Mouse (Mus musculus) CD4-positive helper T cell, adult 2 months (primary cell): ENCODE results near the gene Ltbp3.

Experiments
- DNase-seq: peaks from one replicate; pipeline ENCODE4 v3.0.0-alpha.2; 2012; ENCODE audit warnings: low read depth, missing footprints, low spot score

The Ltbp3 gene

DNA sequence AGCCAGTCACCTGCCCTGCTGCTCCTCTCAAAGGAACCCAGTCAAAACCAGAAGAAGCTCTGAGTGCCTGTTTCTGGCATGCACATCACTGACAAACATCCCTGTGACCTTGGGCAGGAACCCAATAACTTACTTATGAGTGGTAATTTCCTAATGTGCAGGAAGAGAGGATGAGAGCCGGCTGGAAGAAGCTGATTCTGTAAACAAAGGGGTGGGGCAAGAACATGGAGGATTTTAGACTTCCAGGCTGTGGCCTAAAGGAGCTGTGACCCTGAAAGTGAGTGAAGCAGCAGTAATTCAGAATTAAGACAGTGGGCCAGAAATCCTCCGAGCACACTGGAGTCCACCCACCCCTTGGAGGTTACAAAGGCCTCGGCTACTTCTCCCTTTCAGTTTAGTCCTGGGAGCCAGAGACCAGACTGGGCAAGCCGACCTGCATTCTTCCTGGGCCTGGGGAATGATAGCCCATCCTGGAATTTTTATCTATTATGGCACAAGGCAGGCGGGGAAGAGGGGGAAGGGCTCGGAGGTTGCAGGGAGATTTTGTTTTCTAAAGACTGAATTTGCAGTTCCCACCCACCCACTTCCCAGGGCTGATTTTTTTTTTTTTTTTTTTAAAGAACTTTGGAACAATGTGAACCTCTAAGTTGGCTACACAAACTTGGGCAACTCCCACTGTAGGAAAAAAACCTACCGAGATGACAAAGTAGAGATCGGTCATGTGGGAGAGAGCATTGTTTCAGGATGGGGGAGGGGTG, 65.5 kb downstream of the Ltbp3 start:
- DNase-seq, result peak; percentile 42

DNA sequence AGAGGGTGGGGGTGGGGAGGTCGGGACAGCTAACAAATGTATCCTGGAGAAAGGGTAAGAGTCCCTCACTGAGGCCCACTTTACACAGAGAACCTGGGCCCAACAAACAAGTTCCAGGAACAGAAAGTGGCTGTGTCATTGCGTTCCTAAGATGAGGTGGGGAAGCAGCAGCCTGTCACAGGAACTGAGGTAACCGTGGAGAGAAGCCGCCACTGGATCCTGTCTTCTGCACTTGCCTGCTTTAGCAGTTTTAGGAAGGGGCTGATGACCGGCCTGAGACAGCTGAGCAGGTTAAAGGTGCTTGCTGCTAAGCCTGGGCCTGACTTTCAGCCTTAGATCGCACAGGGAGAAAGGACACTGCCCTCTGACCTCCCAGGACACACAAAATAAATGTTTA, 66.1 kb downstream of the Ltbp3 start:
- DNase-seq, result peak; percentile 57

DNA sequence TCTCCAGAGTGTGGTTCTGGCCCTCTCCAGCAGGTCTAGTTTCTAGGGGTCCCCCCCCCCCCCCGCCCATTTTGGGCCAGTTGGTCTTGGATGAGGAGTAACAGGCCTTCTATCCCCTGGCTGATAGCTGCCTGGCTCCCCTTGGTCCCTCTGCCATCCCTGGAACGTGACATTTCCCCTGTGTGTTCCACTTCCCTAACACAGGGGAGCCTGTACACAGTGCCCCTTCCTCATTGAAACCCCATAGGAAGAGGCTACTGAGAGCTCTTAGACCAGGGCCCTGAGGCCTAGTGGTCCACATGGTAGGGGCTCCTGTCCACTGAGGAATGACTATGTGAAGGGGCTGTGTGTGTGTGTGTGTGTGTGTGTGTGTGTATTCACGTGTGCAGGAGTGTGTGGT, 67.0 kb downstream of the Ltbp3 start:
- DNase-seq, result no peak
